Mouse (Mus musculus) left cerebral cortex, adult 2 months (tissue): ENCODE results near the gene Lrrc14b. TPM values are rescaled to one million over a fixed set of nuclear protein-coding genes. Genes with fewer than 3 reads are reported as not detected.

Experiments
- DNase-seq, 2 experiments: peaks; one replicate each; pipeline ENCODE4 v3.0.0; 2021 to 2022; ENCODE audit warnings: low spot score in 2 of 2, mixed read lengths in 1 of 2; ENCODE audit errors: extremely low spot score in 1 of 2
- H3K27ac ChIP-seq: fragments of 200-600 bp; 2 replicates; pipeline ENCODE4 v1.8.1; 2022
- H3K4me3 ChIP-seq: fragments of 200-600 bp; 2 replicates; pipeline ENCODE4 v1.8.1; 2022
- CTCF ChIP-seq: fragments of 200-600 bp; IDR thresholded peaks from 2 replicates; pipeline ENCODE4 v1.8.1; 2022; ENCODE audit warnings: antibody characterized with exemption, mild to moderate bottlenecking, moderate library complexity
- intact Hi-C: fragments of 180-260 bp; cut with DNase I; formaldehyde crosslinking; loops from one replicate; pipeline ENCODE4 v1.15.1; 2025
- microRNA-seq, 2 experiments: library from miRNA; unstranded; fragments of <30 nt; microRNA quantifications; one replicate each; pipeline ENCODE4 v1.2.0; 2021
- total RNA-seq, 2 experiments: library from RNA; stranded (reverse); gene quantifications; 2 replicates each; pipeline ENCODE4 v1.2.3; 2021

Gene Lrrc14b
- total RNA-seq, 2 experiments from 2014 or later: 0.12 TPM; not detected in 1

- peak; percentile 10 for TF ChIP-seq CTCF
- DNase-seq: peak; percentile 95 to 97
- peak within 1 kb of the TSS; percentile 96 for H3K27ac ChIP-seq
- intact Hi-C loops: loop anchor here (10.0 kb wide), 1 partner anchor 185 kb away; no protein-coding TSS in a partner anchor
- H3K4me3 ChIP-seq: peak within 1 kb of the TSS; percentile 77
Measured at GRCm38 (mm10) chr13:74349566-74350434, 14.0 kb downstream of the Lrrc14b start, which contains the start of the genes Sdha and Ccdc127. Sdha (minus strand) TSS chr13:74350280. Ccdc127 (plus strand) TSS chr13:74350309.

- Histone ChIP-seq H3K27ac (no peak overlapping the region), H3K4me3 (no peak overlapping the region)
- intact Hi-C loops: loop anchor here (10.0 kb wide), 1 partner anchor 194 kb away; no protein-coding TSS in a partner anchor
- no peak for DNase-seq
- peak; percentile 68 for TF ChIP-seq CTCF
Measured at GRCm38 (mm10) chr13:74341036-74341435, 22.8 kb downstream of the Lrrc14b start.

GRCm38 (mm10) chr13:74329321-74329720, 34.5 kb downstream of the Lrrc14b start:
- no peak for TF ChIP-seq CTCF
- no peak overlapping the region for H3K27ac ChIP-seq
- H3K4me3 ChIP-seq: no peak overlapping the region
- no peak for DNase-seq
- intact Hi-C loops: no loop called here

- intact Hi-C loops: no loop called here
- TF ChIP-seq CTCF: no peak
- Histone ChIP-seq H3K27ac (peak within 1 kb of the TSS; percentile 86), H3K4me3 (peak within 1 kb of the TSS; percentile 97)
- DNase-seq: peak; percentile 88
Measured at GRCm38 (mm10) chr13:74317170-74317849, 46.5 kb downstream of the Lrrc14b start, which contains the start of gene Pdcd6. Pdcd6 (minus strand) TSS chr13:74317580.

- H3K27ac ChIP-seq: peak overlapping the region; percentile 86
- intact Hi-C loops: no loop called here
- no peak for TF ChIP-seq CTCF
- DNase-seq: no peak
- peak overlapping the region; percentile 97 for H3K4me3 ChIP-seq
Measured at GRCm38 (mm10) chr13:74316789-74317169, 47.0 kb downstream of the Lrrc14b start.

GRCm38 (mm10) chr13:74316386-74316785, 47.4 kb downstream of the Lrrc14b start:
- intact Hi-C loops: no loop called here
- Histone ChIP-seq H3K27ac (peak overlapping the region; percentile 86), H3K4me3 (peak overlapping the region; percentile 97)
- DNase-seq: no peak
- no peak for TF ChIP-seq CTCF

- intact Hi-C loops: no loop called here
Measured at GRCm38 (mm10) chr13:74314616-74315015, 49.2 kb downstream of the Lrrc14b start.

More at GRCm38 (mm10) chr13:74314616-74315015, 49.2 kb downstream of the Lrrc14b start:
- no peak for DNase-seq
- Histone ChIP-seq H3K27ac (no peak overlapping the region), H3K4me3 (no peak overlapping the region)
- TF ChIP-seq CTCF: no peak

Small RNA genes lying within 50 kb of the gene (microRNA-seq; reads per million reads assigned to microRNA genes)
- gene Mir692-3: 0 reads per million in 2 experiments

Other genes with a start within 250 kb of the Lrrc14b start
- 1 to 10 TPM; 1.3 to 2.2 TPM for gene Slc9a3, start 242.5 kb downstream of the Lrrc14b start, total RNA-seq
- gene Exoc3, start 155.3 kb downstream of the Lrrc14b start, total RNA-seq: 10 to 100 TPM; 67.1 to 69.6 TPM
- gene Ahrr, start 71.7 kb downstream of the Lrrc14b start, total RNA-seq: 1 to 10 TPM in 1 of 2 experiments, under 1 TPM in 1; 0.33 to 1.3 TPM
- gene Pdcd6, start 46.4 kb downstream of the Lrrc14b start, total RNA-seq: 10 to 100 TPM; 85.0 to 87.6 TPM
- gene Sdha, start 13.7 kb downstream of the Lrrc14b start, total RNA-seq: 100 to 1,000 TPM; 334 to 341 TPM
- gene Ccdc127, start 13.7 kb downstream of the Lrrc14b start, total RNA-seq: 10 to 100 TPM; 86.4 to 92.3 TPM
- gene Zfp72, start 26.8 kb upstream of the Lrrc14b start, total RNA-seq: 1 to 10 TPM; 4.6 to 5.2 TPM
- 100 to 1,000 TPM; 143 to 162 TPM for gene Ftl1-ps1, start 35.7 kb upstream of the Lrrc14b start, total RNA-seq
- 1 to 10 TPM; 7.2 to 8.5 TPM for gene Zfp825, start 130.0 kb upstream of the Lrrc14b start, total RNA-seq